Mouse (Mus musculus) liver, embryonic 14.5 days (tissue): Measurements from ENCODE around the gene Hdgf. TPM values are rescaled to one million over a fixed set of nuclear protein-coding genes. Genes with fewer than 3 reads are reported as not detected.

Experiments
- ATAC-seq: fragments of 200-750 bp; cut with Nextera tagmentation; 2 replicates; pipeline ENCODE4 v1.8.0; 2017; ENCODE audit warnings: moderate number of reproducible peaks, mild to moderate bottlenecking, moderate library complexity; ENCODE audit not compliant: insufficient read depth
- DNase-seq, 3 experiments: peaks; one replicate each; pipeline ENCODE4 v3.0.0-alpha.2; 2012 to 2013; ENCODE audit warnings: low read depth in 3 of 3, low spot score in 3 of 3
- H3K27ac ChIP-seq: fragments of 300-500 bp; sonication (generic); 2 replicates; pipeline ENCODE4 v1.5.1; 2014; ENCODE audit warnings: moderate library complexity, mild to moderate bottlenecking, control low read depth, inconsistent platforms
- H3K27me3 ChIP-seq: fragments of 300-500 bp; sonication (generic); 2 replicates; pipeline ENCODE4 v1.6.1; 2014; ENCODE audit warnings: mild to moderate bottlenecking, low read length, moderate library complexity; ENCODE audit not compliant: control insufficient read depth, insufficient read depth
- H3K36me3 ChIP-seq: fragments of 300-500 bp; sonication (generic); replicated peaks from 2 replicates; pipeline ENCODE4 v1.6.1; 2014; ENCODE audit warnings: low read depth; ENCODE audit not compliant: control insufficient read depth, insufficient read depth
- H3K4me1 ChIP-seq, 2 experiments: fragments of 200-500 bp in 1 of 2; fragments of 300-500 bp in 1 of 2; sonication (generic) in 1 of 2; replicated peaks; 2 replicates each; pipeline ENCODE4 v1.6.1; 2012 to 2014; ENCODE audit warnings: antibody characterized with exemption in 1 of 2, inconsistent platforms in 1 of 2, low read length in 1 of 2; ENCODE audit not compliant: control insufficient read depth in 2 of 2, insufficient read depth in 2 of 2
- H3K4me2 ChIP-seq: fragments of 300-500 bp; sonication (generic); 2 replicates; pipeline ENCODE4 v1.6.1; 2014; ENCODE audit warnings: low read depth, mild to moderate bottlenecking, control low read depth, moderate library complexity
- H3K4me3 ChIP-seq, 2 experiments: fragments of 200-500 bp in 1 of 2; fragments of 300-500 bp in 1 of 2; sonication (generic) in 1 of 2; 2 replicates each; pipeline ENCODE4 v1.5.1; 2012 to 2014; ENCODE audit warnings: low read depth in 2 of 2, low read length in 2 of 2, mild to moderate bottlenecking in 2 of 2, control low read depth in 1 of 2, inconsistent platforms in 1 of 2, moderate library complexity in 1 of 2; ENCODE audit not compliant: insufficient read depth in 1 of 2
- H3K9ac ChIP-seq: fragments of 300-500 bp; sonication (generic); replicated peaks from 2 replicates; pipeline ENCODE4 v1.6.1; 2014; ENCODE audit warnings: mild to moderate bottlenecking, control low read depth, moderate library complexity
- H3K9me3 ChIP-seq: fragments of 300-500 bp; sonication (generic); 2 replicates; pipeline ENCODE4 v1.6.1; 2016; ENCODE audit warnings: low read length, mixed read lengths; ENCODE audit not compliant: control insufficient read depth
- CTCF ChIP-seq: IDR thresholded peaks from 2 replicates; pipeline ENCODE4 v1.5.1; 2016; ENCODE audit warnings: antibody characterized with exemption, low read depth, control low read depth
- EP300 ChIP-seq: IDR thresholded peaks from 2 replicates; pipeline ENCODE4 v1.6.1; 2016; ENCODE audit warnings: antibody characterized with exemption, low read depth
- WGBS: fragments of 180-500 bp; shearing (Covaris S2); extraction: QIAGEN DNeasy Blood & Tissue Kit; methylation state at CpG from one replicate; pipeline ENCODE4 v1.1.7; 2014; ENCODE audit not compliant: insufficient replicate concordance; 5-methylcytosine and 5-hydroxymethylcytosine counted together
- polyA plus RNA-seq, 2 experiments: library from polyadenylated mRNA; depleted of rRNA in 1 of 2; stranded (reverse) in 1 of 2; unstranded in 1 of 2; fragments of >200 nt; fragmentation: Nextera tagmentation in 1 of 2; extraction: Ambion mirVana in 1 of 2; gene quantifications; 2 replicates each; pipeline versions ENCODE4 v1.2.1 to v1.2.3; 2012 to 2014

The Hdgf gene
- polyA plus RNA-seq, 2 experiments: 167 to 204 TPM

DNA sequence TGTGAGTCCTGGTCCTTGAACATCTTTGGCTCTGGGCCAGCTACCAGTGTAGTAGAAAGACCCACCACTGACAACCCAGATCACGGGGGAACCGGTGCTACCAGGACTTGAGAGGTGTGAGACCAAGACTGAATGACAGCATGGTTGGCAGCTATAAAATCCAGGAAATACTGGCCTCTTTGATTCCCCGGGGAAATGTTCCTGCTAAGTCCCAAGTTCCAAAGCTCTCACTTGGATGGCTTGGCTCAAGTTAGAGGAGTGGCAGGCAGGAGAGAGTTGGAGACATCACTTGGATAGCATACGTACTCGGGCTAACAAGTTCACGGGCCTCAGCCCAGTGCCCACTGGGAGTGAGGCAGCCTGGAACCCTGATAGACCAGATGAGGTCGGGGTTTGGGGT is 37.5 kb downstream of the Hdgf start:
- no peak overlapping the region for H3K4me2 ChIP-seq
- TF ChIP-seq EP300: no peak
- TF ChIP-seq CTCF: no peak
- no peak overlapping the region for H3K27ac ChIP-seq
- no peak for DNase-seq
- no peaks in the 10 kb centered on the region for H3K9me3 ChIP-seq
- no peak overlapping the region for H3K9ac ChIP-seq
- H3K4me3 ChIP-seq: no peak overlapping the region
- WGBS: 73% methylated on average over 7 of the region's 7 CpGs
- ATAC-seq: no peak
- no peaks in the 10 kb centered on the region for H3K4me1 ChIP-seq
- peaks cover 37% of the 10 kb centered on the region for H3K36me3 ChIP-seq
- H3K27me3 ChIP-seq: peaks cover 32% of the 10 kb centered on the region

DNA sequence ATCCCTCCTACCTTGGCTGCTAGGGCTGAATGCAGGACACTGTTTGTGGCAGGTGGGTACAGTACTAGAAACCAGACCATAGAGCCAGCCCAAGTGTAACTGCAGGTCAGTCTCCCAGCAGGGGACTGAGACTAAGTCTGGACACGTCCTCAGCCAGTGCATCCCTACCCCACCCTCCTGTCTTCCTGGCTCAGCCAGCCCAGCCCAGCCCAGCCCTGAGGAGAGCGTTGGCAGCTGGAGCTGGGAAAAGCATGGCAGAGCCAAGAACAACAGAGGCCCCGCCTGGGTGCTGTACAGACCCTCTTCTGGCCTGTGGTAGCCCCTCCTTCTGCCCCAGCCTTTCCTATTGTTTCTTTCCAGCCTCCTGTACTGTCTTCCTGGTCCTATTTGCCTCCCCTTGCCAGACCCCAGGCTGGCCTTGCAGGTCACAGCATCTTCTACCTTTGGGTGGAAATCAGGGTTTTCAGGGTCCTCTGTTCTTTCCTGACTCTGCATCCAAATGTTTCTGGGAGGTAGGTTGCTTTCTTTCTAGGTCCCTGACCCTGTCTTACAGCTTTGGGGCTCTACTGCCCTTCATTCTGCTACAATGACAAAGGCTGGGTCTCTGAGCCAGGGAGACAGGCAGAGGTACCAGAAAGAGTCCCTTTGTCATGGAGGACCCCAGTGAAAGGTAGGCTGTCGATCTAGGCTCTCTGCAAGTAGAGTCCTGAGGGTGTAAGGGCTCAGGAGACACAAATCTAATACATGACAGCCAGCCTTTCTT is 38.9 kb downstream of the Hdgf start:
- TF ChIP-seq CTCF (no peak), EP300 (no peak)
- H3K4me1 ChIP-seq: no peaks in the 10 kb centered on the region
- no peak overlapping the region for H3K4me3 ChIP-seq
- H3K36me3 ChIP-seq: peaks cover 23% of the 10 kb centered on the region
- WGBS: 30% methylated on average over 4 of the region's 4 CpGs
- H3K27me3 ChIP-seq: peaks cover 46% of the 10 kb centered on the region
- no peak overlapping the region for H3K27ac ChIP-seq
- H3K9me3 ChIP-seq: no peaks in the 10 kb centered on the region
- peak; percentile 15; the same call in 1 of the 2 replicates for ATAC-seq
- H3K9ac ChIP-seq: no peak overlapping the region
- no peak for DNase-seq
- H3K4me2 ChIP-seq: no peak overlapping the region

DNA sequence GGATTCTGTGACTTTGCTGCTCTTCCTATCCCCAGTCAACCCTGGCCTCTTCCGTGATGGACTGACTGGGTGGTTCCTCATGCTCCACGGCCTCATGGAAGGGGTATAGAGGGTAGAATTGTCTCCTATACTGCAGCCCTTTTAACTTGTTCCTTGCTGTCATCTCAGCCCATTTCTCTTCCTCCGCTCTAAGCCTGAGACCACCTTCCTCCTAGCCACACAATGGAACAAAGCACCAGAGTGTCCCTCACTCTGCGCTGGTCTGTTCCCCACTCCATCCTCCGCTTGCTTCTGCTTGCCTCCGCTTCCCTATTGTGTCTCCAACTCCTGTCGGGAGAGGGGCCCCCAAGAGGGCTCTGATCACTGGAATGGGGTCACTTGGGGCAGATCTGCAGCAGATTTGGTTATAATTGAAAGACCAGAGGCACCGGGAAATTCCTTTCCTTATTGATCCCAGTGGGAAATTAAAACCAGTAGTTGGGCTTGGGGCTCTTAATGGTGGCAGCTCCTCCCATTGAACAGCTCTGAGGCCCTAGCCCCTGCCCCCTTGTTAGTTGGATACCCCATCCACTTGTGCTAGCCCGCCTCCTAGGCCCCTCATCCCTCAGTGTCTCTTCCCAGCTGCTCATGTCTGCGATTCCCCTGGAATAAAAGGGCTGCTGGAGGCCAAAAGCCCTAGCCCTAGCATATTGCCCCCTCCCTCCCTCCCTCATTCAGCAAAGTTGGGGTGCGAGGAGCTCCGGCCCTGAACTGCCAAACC is 39.8 kb downstream of the Hdgf start:
- Histone ChIP-seq H3K27ac (no peak overlapping the region), H3K4me3 (no peak overlapping the region), H3K36me3 (peaks cover 15% of the 10 kb centered on the region), H3K4me2 (no peak overlapping the region), H3K4me1 (no peaks in the 10 kb centered on the region), H3K27me3 (peaks cover 56% of the 10 kb centered on the region), H3K9me3 (no peaks in the 10 kb centered on the region), H3K9ac (no peak overlapping the region)
- TF ChIP-seq EP300 (no peak), CTCF (no peak)
- ATAC-seq: no peak
- WGBS: 24% methylated on average over 12 of the region's 12 CpGs
- DNase-seq: no peak

DNA sequence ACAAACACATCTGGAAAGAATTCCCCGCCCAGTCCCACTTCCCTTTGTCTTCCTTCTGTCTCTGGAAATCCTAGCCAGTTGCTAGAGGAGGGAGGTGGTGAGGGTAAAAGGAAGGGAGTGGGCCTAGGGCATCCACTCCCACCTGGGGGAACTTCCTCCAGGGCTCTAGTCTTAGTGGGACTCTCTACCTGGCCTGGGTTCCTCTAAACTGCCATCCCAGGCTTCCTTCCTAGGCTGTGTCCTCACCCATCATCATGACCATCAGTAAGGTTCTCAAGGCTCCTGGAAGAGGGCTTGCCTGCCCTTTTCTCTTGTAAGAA is 40.4 kb downstream of the Hdgf start:
- WGBS: 12% methylated on average over 1 of the region's 1 CpGs
- peaks cover 61% of the 10 kb centered on the region for H3K27me3 ChIP-seq
- ATAC-seq: no peak

DNA sequence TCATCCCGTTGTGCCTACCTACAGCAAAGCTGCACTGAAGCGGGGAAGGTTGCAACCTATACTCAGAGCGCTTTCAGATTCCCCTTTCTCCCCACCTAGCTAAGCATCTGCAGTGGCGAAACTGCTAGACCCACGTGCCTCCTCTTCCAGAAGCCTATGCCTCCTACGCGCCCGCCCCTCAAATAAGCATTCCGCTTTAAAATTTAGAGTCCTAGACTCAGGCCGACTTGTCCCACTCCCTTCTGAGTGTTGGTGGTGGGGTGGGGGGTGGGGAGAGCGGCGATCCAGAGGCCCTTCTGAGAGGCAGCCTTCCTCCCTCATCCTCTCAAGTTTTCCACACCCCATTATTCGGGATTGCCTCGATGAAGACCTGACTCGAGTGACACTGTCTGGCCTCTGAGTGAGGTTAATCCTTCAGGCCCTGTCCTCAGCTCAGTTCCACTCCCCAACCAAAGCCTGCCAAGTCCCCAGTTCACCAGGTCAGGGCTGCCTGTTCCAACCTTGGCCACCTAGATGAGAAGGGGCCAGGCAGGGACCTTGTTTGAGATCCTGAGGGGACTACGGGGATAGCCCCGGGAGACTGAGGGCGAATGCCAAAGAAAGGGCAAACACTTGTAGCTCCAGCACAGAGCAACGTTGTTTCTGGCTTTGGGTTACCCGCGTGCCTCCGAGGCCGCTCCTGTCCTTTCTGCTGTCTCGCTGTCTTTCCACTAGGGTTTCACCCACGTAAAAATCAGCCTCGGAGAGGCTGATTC is 41.1 kb downstream of the Hdgf start:
- H3K9me3 ChIP-seq: no peaks in the 10 kb centered on the region
- H3K27ac ChIP-seq: no peak overlapping the region
- ATAC-seq (no peak), DNase-seq (no peak)
- H3K36me3 ChIP-seq: peaks cover 4% of the 10 kb centered on the region
- TF ChIP-seq EP300 (no peak), CTCF (no peak)
- peak overlapping the region; percentile 34; the same call in 1 of the 2 replicates for H3K4me2 ChIP-seq
- no peak overlapping the region for H3K4me3 ChIP-seq
- H3K9ac ChIP-seq: no peak overlapping the region
- peaks cover 68% of the 10 kb centered on the region for H3K27me3 ChIP-seq
- no peaks in the 10 kb centered on the region for H3K4me1 ChIP-seq
- 3% methylated on average over 26 of the region's 26 CpGs for WGBS

More for the DNA sequence above, 40.4 kb downstream of the Hdgf start:
- Histone ChIP-seq H3K4me1 (no peaks in the 10 kb centered on the region), H3K4me2 (no peak overlapping the region), H3K9me3 (no peaks in the 10 kb centered on the region), H3K36me3 (peaks cover 11% of the 10 kb centered on the region), H3K27ac (no peak overlapping the region), H3K9ac (no peak overlapping the region), H3K4me3 (no peak overlapping the region)
- TF ChIP-seq CTCF (no peak), EP300 (no peak)
- DNase-seq: no peak
